Mouse (Mus musculus): ENCODE data around the gene Fam187b. TPM values are rescaled to one million over a fixed set of nuclear protein-coding genes. Genes with fewer than 3 reads are reported as not detected.

Fam187b gene
- polyA plus RNA-seq, 1 experiment = not detected

GRCm38 (mm10) chr7:30956756-30957366, 16.7 kb upstream of the Fam187b start, which contains the start of gene Usf2:
TSS of gene Usf2 (minus strand) at chr7:30956803.
- H3K4me3 ChIP-seq (ENCODE audit: insufficient read depth, low read depth, low read length) = peak within 1 kb of the TSS; percentile 100
- TF ChIP-seq CTCF (IDR thresholded peaks at IDR 0.05; ENCODE audit: insufficient read depth, low read depth, low read length) = no peak
- TF ChIP-seq POLR2A (IDR thresholded peaks at IDR 0.05; ENCODE audit: insufficient read depth, low read depth, low read length) = 0 out of 2 replicates have a peak, but pooled peaks have one; percentile 22
- peaks cover 33% of the 10 kb centered on the region for H3K4me1 ChIP-seq (ENCODE audit: control insufficient read depth, insufficient read depth, low read length)
- H3K27ac ChIP-seq (ENCODE audit: insufficient read depth, low read depth, low read length) = peak within 1 kb of the TSS; percentile 100
- 8% methylated on average over 64 of the region's 82 CpGs for WGBS

DNA sequence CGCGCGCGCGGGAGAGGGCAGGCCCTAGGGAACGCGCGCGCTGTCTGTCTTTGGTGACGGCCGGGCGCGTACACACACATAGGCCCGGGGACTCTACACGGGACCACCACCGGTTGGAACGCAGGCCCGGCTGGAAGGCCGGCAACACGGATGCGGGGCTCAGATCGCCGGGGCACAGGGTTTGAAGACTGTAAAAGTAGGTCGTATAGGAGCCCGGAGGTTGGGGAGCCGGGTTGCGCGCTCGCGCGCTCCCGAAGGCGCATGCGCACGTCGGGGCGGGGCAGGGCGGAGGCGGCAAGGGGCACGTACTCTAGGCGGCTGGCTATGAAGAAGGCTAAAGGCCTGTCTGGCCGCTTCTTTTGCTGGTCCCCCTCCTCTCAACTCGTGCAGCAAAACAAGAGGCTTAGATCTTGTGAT, 16.2 kb upstream of the Fam187b start:
- TF ChIP-seq CTCF (IDR thresholded peaks at IDR 0.05; ENCODE audit: insufficient read depth, low read depth, low read length) (no peak), POLR2A (IDR thresholded peaks at IDR 0.05; ENCODE audit: insufficient read depth, low read depth, low read length) (peak; percentile 58)
- under 1% methylated on average over 43 of the region's 43 CpGs for WGBS
- Histone ChIP-seq H3K4me1 (ENCODE audit: control insufficient read depth, insufficient read depth, low read length) (peaks cover 33% of the 10 kb centered on the region), H3K4me3 (ENCODE audit: insufficient read depth, low read depth, low read length) (peak overlapping the region; percentile 100), H3K27ac (ENCODE audit: insufficient read depth, low read depth, low read length) (peak overlapping the region; percentile 100)

DNA sequence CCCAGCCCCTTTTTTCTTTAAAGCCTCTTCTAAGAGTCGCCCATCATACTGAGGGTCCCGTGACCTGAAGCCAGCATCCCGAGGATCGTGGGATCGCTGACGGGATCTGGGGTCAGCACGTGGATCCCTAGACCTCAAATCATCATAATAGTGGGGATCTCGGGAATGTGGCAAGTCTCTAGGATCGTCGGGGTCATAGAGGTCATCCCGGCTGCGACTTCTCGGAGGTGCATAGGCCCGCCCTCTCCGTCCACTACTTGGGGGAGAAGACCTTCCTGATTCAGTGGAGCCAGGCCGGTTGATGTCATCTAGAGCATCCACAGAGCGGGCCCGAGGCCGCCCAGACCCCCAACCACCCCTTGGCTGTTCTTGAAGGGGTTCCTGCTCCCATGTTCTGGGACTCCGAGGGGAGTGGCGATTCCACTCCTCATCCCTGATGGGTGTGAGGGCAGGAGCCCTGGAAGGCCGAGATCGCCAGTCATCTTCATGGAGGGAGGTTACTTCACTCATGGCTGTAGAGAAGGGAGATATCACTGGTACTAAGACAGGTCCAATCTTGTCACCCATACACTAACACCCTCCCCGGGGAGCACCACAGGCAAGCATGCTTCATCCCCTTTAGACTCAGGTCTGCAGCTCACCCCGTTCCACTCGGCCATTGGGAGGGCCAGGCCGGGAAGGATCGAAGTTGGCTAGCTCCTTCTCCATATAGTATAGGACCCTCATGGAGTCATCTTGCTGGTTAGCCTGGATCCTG, 15.3 kb upstream of the Fam187b start:
- Histone ChIP-seq H3K4me3 (ENCODE audit: insufficient read depth, low read depth, low read length) (peak overlapping the region; percentile 100), H3K4me1 (ENCODE audit: control insufficient read depth, insufficient read depth, low read length) (peaks cover 26% of the 10 kb centered on the region), H3K27ac (ENCODE audit: insufficient read depth, low read depth, low read length) (peak overlapping the region; percentile 48; the same call in 1 of the 2 replicates)
- no peak for TF ChIP-seq CTCF (IDR thresholded peaks at IDR 0.05; ENCODE audit: insufficient read depth, low read depth, low read length)
- TF ChIP-seq POLR2A (IDR thresholded peaks at IDR 0.05; ENCODE audit: insufficient read depth, low read depth, low read length) = no peak
- 78% methylated on average over 28 of the region's 28 CpGs for WGBS

DNA sequence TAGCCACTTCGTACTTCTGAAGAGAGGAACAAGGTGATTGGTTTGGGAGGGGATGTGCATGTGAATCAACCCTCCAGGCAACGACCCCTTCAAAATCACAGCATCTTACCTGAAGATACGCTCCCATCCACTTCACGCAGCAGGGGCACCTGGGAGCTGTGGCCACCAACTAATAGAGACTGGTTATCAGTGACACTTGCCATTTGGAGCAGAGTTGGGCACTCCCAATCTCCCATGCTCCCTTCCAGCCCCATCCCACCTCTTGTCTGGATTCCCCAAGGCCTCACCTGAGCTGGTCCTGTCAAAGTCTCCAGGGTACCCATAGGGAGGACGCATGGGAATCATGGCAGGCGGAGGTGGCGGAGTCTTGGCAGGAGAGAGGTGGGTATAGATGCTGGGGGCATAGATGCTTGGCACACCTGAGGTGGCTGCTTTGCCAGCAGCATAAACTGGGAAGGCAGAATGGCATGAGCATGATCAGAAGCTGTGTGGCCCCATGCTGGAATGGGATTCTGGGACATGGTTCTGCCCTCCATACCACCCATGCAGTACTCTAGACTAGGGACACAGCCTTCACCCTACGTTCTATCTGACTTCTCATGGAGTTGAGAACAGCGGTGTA, 14.6 kb upstream of the Fam187b start:
- Histone ChIP-seq H3K4me3 (ENCODE audit: insufficient read depth, low read depth, low read length) (no peak overlapping the region), H3K27ac (ENCODE audit: insufficient read depth, low read depth, low read length) (no peak overlapping the region), H3K4me1 (ENCODE audit: control insufficient read depth, insufficient read depth, low read length) (peaks cover 26% of the 10 kb centered on the region)
- TF ChIP-seq POLR2A (IDR thresholded peaks at IDR 0.05; ENCODE audit: insufficient read depth, low read depth, low read length) (no peak), CTCF (IDR thresholded peaks at IDR 0.05; ENCODE audit: insufficient read depth, low read depth, low read length) (no peak)
- WGBS = 94% methylated on average over 9 of the region's 9 CpGs

DNA sequence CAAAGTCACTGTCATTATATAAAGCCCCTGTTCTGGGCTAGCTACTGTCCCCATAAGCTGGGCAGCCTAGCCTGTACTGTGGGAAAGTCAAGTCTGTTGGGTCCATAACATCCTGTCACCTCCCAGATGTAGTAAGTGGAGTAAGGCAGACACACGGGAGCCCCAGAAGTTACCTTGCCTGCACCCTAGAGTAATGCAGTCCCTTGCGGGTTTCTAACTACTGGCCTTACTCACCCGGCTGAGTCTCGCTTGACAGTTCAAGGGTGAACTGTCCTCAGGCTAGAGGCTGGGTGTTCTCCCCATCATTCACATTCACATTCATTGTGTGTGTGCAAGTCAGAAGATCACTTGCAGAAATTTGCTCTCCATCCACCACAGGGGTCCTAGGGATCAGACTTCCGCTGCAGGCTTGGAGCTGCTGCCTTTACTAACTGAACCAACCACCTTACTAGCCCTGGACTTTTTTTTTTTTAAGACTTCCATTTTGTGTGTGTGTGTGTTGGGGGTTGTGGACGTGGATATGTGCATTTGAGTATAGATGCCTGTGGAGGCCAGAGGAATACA, 13.7 kb upstream of the Fam187b start:
- no peak overlapping the region for H3K4me3 ChIP-seq (ENCODE audit: insufficient read depth, low read depth, low read length)
- H3K4me1 ChIP-seq (ENCODE audit: control insufficient read depth, insufficient read depth, low read length) = peaks cover 24% of the 10 kb centered on the region
- H3K27ac ChIP-seq (ENCODE audit: insufficient read depth, low read depth, low read length) = no peak overlapping the region
- TF ChIP-seq CTCF (IDR thresholded peaks at IDR 0.05; ENCODE audit: insufficient read depth, low read depth, low read length) (no peak), POLR2A (IDR thresholded peaks at IDR 0.05; ENCODE audit: insufficient read depth, low read depth, low read length) (no peak)
- 80% methylated on average over 6 of the region's 6 CpGs for WGBS

- WGBS = 92% methylated on average over 5 of the region's 5 CpGs
- peaks cover 19% of the 10 kb centered on the region for H3K4me1 ChIP-seq (ENCODE audit: control insufficient read depth, insufficient read depth, low read length)
- no peak overlapping the region for H3K27ac ChIP-seq (ENCODE audit: insufficient read depth, low read depth, low read length)
- H3K4me3 ChIP-seq (ENCODE audit: insufficient read depth, low read depth, low read length) = no peak overlapping the region
- TF ChIP-seq POLR2A (IDR thresholded peaks at IDR 0.05; ENCODE audit: insufficient read depth, low read depth, low read length) = no peak
- no peak for TF ChIP-seq CTCF (IDR thresholded peaks at IDR 0.05; ENCODE audit: insufficient read depth, low read depth, low read length)
Observed at GRCm38 (mm10) chr7:30962862-30963261, 10.7 kb upstream of the Fam187b start.

GRCm38 (mm10) chr7:30964366-30964765, 9.2 kb upstream of the Fam187b start:
- TF ChIP-seq POLR2A (IDR thresholded peaks at IDR 0.05; ENCODE audit: insufficient read depth, low read depth, low read length) (no peak), CTCF (IDR thresholded peaks at IDR 0.05; ENCODE audit: insufficient read depth, low read depth, low read length) (no peak)
- 82% methylated on average over 7 of the region's 7 CpGs for WGBS
- Histone ChIP-seq H3K27ac (ENCODE audit: insufficient read depth, low read depth, low read length) (no peak overlapping the region), H3K4me3 (ENCODE audit: insufficient read depth, low read depth, low read length) (no peak overlapping the region), H3K4me1 (ENCODE audit: control insufficient read depth, insufficient read depth, low read length) (peaks cover 6% of the 10 kb centered on the region; the same call in 1 of the 2 replicates)

GRCm38 (mm10) chr7:30965677-30966076, 7.9 kb upstream of the Fam187b start:
- Histone ChIP-seq H3K4me1 (ENCODE audit: control insufficient read depth, insufficient read depth, low read length) (peaks cover 4% of the 10 kb centered on the region; the same call in 1 of the 2 replicates), H3K27ac (ENCODE audit: insufficient read depth, low read depth, low read length) (no peak overlapping the region), H3K4me3 (ENCODE audit: insufficient read depth, low read depth, low read length) (no peak overlapping the region)
- TF ChIP-seq CTCF (IDR thresholded peaks at IDR 0.05; ENCODE audit: insufficient read depth, low read depth, low read length) (no peak), POLR2A (IDR thresholded peaks at IDR 0.05; ENCODE audit: insufficient read depth, low read depth, low read length) (no peak)
- 73% methylated on average over 14 of the region's 14 CpGs for WGBS
